Mouse (Mus musculus): Measurements from ENCODE around the gene Mfsd7a.
"Not testable (repeated sequence)": the region's sequence is repeated elsewhere in the genome, so short reads cannot be mapped to it uniquely, and the experiment has no call there.

The Mfsd7a gene

GRCm38 (mm10) chr5:108448785-108449668 is at the start of gene Mfsd7a:
Gene Mfsd7a (minus strand): TSS chr5:108448891.
- no peak for DNase-seq (ENCODE audit: low read depth, low spot score)

GRCm38 (mm10) chr5:108486148-108486547 is 37.5 kb upstream of the Mfsd7a start:
- not testable (repeated sequence) for DNase-seq (ENCODE audit: low read depth, low spot score)

GRCm38 (mm10) chr5:108485239-108485638 is 36.5 kb upstream of the Mfsd7a start:
- DNase-seq (ENCODE audit: low read depth, low spot score): peak; percentile 75

GRCm38 (mm10) chr5:108483006-108483405 is 34.3 kb upstream of the Mfsd7a start:
- no peak for DNase-seq (ENCODE audit: low read depth, low spot score)

- no peak for DNase-seq (ENCODE audit: low read depth, low spot score)
Observed at GRCm38 (mm10) chr5:108475977-108476376, 27.3 kb upstream of the Mfsd7a start.

GRCm38 (mm10) chr5:108473737-108474136 is 25.0 kb upstream of the Mfsd7a start:
- no peak for DNase-seq (ENCODE audit: low read depth, low spot score)

GRCm38 (mm10) chr5:108469617-108470016 is 20.9 kb upstream of the Mfsd7a start:
- DNase-seq (ENCODE audit: low read depth, low spot score): no peak

GRCm38 (mm10) chr5:108466647-108467046 is 18.0 kb upstream of the Mfsd7a start:
- DNase-seq (ENCODE audit: low read depth, low spot score): no peak

- DNase-seq (ENCODE audit: low read depth, low spot score): no peak
Observed at GRCm38 (mm10) chr5:108465131-108465891, 16.6 kb upstream of the Mfsd7a start.

GRCm38 (mm10) chr5:108462446-108462845 is 13.8 kb upstream of the Mfsd7a start:
- peak; percentile 19 for DNase-seq (ENCODE audit: low read depth, low spot score)

GRCm38 (mm10) chr5:108461082-108462065 is 12.7 kb upstream of the Mfsd7a start, which contains the start of gene Pcgf3:
Gene Pcgf3 (plus strand): TSS chr5:108461232.
- peak; percentile 98 for DNase-seq (ENCODE audit: low read depth, low spot score)

GRCm38 (mm10) chr5:108460461-108460860 is 11.8 kb upstream of the Mfsd7a start:
- no peak for DNase-seq (ENCODE audit: low read depth, low spot score)

GRCm38 (mm10) chr5:108458706-108459105 is 10.0 kb upstream of the Mfsd7a start:
- DNase-seq (ENCODE audit: low read depth, low spot score): peak; percentile 14

- DNase-seq (ENCODE audit: low read depth, low spot score): no peak
Observed at GRCm38 (mm10) chr5:108454094-108454493, 5.4 kb upstream of the Mfsd7a start.

GRCm38 (mm10) chr5:108452422-108452821 is 3.7 kb upstream of the Mfsd7a start:
- no peak for DNase-seq (ENCODE audit: low read depth, low spot score)

- DNase-seq (ENCODE audit: low read depth, low spot score): no peak
Observed at GRCm38 (mm10) chr5:108451611-108452010, 2.9 kb upstream of the Mfsd7a start.

- DNase-seq (ENCODE audit: low read depth, low spot score): no peak
Observed at GRCm38 (mm10) chr5:108450837-108451540, 2.3 kb upstream of the Mfsd7a start.

- no peak for DNase-seq (ENCODE audit: low read depth, low spot score)
Observed at GRCm38 (mm10) chr5:108447857-108448256, 834 bp downstream of the Mfsd7a start.

GRCm38 (mm10) chr5:108446973-108447372 is 1.7 kb downstream of the Mfsd7a start:
- no peak for DNase-seq (ENCODE audit: low read depth, low spot score)

- DNase-seq (ENCODE audit: low read depth, low spot score): no peak
Observed at GRCm38 (mm10) chr5:108436101-108436500, 12.6 kb downstream of the Mfsd7a start.
